Mouse (Mus musculus) ES-Bruce4 (cell line): ENCODE results near the gene Ctsl. TPM values are rescaled to one million over a fixed set of nuclear protein-coding genes. Genes with fewer than 3 reads are reported as not detected.

Experiments used
- H3K27ac ChIP-seq: 2 replicates; pipeline ENCODE4 v1.5.1; 2012; ENCODE audit warnings: low read length, inconsistent platforms; ENCODE audit not compliant: insufficient read depth
- H3K27me3 ChIP-seq: 2 replicates; pipeline ENCODE4 v1.6.1; 2012; ENCODE audit warnings: mild to moderate bottlenecking, low read length, inconsistent platforms; ENCODE audit not compliant: control insufficient read depth, poor library complexity, insufficient read depth, severe bottlenecking
- H3K36me3 ChIP-seq: 2 replicates; pipeline ENCODE4 v1.6.1; 2012; ENCODE audit warnings: inconsistent platforms, mild to moderate bottlenecking, low read length, moderate library complexity; ENCODE audit not compliant: control insufficient read depth, poor library complexity, insufficient read depth, severe bottlenecking
- H3K4me1 ChIP-seq: one replicate; pipeline ENCODE4 v1.8.1; 2011; ENCODE audit warnings: low read length; ENCODE audit not compliant: control insufficient read depth, insufficient read depth
- H3K4me3 ChIP-seq: 2 replicates; pipeline ENCODE4 v1.5.1; 2011; ENCODE audit warnings: low read depth, mild to moderate bottlenecking, low read length
- H3K9ac ChIP-seq: 2 replicates; pipeline ENCODE4 v1.6.1; 2012; ENCODE audit warnings: low read depth, mild to moderate bottlenecking, inconsistent platforms; ENCODE audit not compliant: poor library complexity, severe bottlenecking
- H3K9me3 ChIP-seq: replicated peaks from 2 replicates; pipeline ENCODE4 v1.6.1; 2012; ENCODE audit warnings: mild to moderate bottlenecking, low read length, inconsistent platforms; ENCODE audit not compliant: control insufficient read depth, poor library complexity, insufficient read depth, severe bottlenecking
- CTCF ChIP-seq: IDR thresholded peaks from one replicate; pipeline ENCODE4 v1.8.1; 2011; ENCODE audit warnings: low read depth, low read length
- EP300 ChIP-seq: IDR thresholded peaks from 2 replicates; pipeline ENCODE4 v1.6.1; 2011; ENCODE audit warnings: low read depth, low read length; ENCODE audit not compliant: insufficient read depth
- POLR2A ChIP-seq: IDR thresholded peaks from one replicate; pipeline ENCODE4 v1.8.1; 2011; ENCODE audit warnings: low read length; ENCODE audit not compliant: insufficient read depth
- polyA plus RNA-seq: library from polyadenylated mRNA; stranded (reverse); fragments of >200 nt; gene quantifications from 2 replicates; pipeline ENCODE4 v1.2.4, GENCODE M21; 2011; ENCODE audit warnings: low read depth; ENCODE audit not compliant: missing spikeins, insufficient read depth, insufficient read length

Ctsl gene
- polyA plus RNA-seq, 1 experiment, result 290 TPM

GRCm38 (mm10) chr13:64400801-64401361 lies 30.2 kb upstream of the Ctsl start:
- Histone ChIP-seq H3K9ac (no peak overlapping the region; the same call in 1 of the 2 replicates), H3K4me3 (no peak overlapping the region), H3K4me1 (no peaks in the 10 kb centered on the region), H3K27me3 (no peaks in the 10 kb centered on the region), H3K36me3 (no peaks in the 10 kb centered on the region), H3K9me3 (no peaks in the 10 kb centered on the region), H3K27ac (no peak overlapping the region)
- no peak for TF ChIP-seq POLR2A
- TF ChIP-seq EP300, result no peak
- no peak for TF ChIP-seq CTCF

- H3K27ac ChIP-seq, result no peak overlapping the region
- H3K9me3 ChIP-seq, result no peaks in the 10 kb centered on the region
- H3K9ac ChIP-seq, result no peak overlapping the region
- TF ChIP-seq EP300 (no peak), POLR2A (no peak), CTCF (no peak)
- no peaks in the 10 kb centered on the region for H3K4me1 ChIP-seq
- no peaks in the 10 kb centered on the region for H3K27me3 ChIP-seq
- H3K4me3 ChIP-seq, result no peak overlapping the region
- no peaks in the 10 kb centered on the region for H3K36me3 ChIP-seq
Observed at GRCm38 (mm10) chr13:64399906-64400305, 29.2 kb upstream of the Ctsl start.

- TF ChIP-seq CTCF, result no peak
- TF ChIP-seq POLR2A, result no peak
- TF ChIP-seq EP300, result no peak
- Histone ChIP-seq H3K4me3 (no peak overlapping the region), H3K9me3 (no peaks in the 10 kb centered on the region), H3K9ac (no peak overlapping the region), H3K36me3 (no peaks in the 10 kb centered on the region), H3K27me3 (no peaks in the 10 kb centered on the region), H3K4me1 (no peaks in the 10 kb centered on the region), H3K27ac (no peak overlapping the region)
Observed at GRCm38 (mm10) chr13:64398065-64398464, 27.4 kb upstream of the Ctsl start.

- Histone ChIP-seq H3K36me3 (no peaks in the 10 kb centered on the region), H3K4me1 (no peaks in the 10 kb centered on the region), H3K9ac (no peak overlapping the region), H3K9me3 (no peaks in the 10 kb centered on the region), H3K27me3 (no peaks in the 10 kb centered on the region), H3K4me3 (no peak overlapping the region), H3K27ac (no peak overlapping the region)
- TF ChIP-seq CTCF (no peak), POLR2A (no peak), EP300 (no peak)
Observed at GRCm38 (mm10) chr13:64396979-64397378, 26.3 kb upstream of the Ctsl start.

GRCm38 (mm10) chr13:64388415-64388814 lies 17.7 kb upstream of the Ctsl start:
- Histone ChIP-seq H3K27me3 (no peaks in the 10 kb centered on the region; the same call in 1 of the 2 replicates), H3K27ac (no peak overlapping the region), H3K9me3 (no peaks in the 10 kb centered on the region), H3K36me3 (no peaks in the 10 kb centered on the region), H3K9ac (no peak overlapping the region), H3K4me3 (no peak overlapping the region), H3K4me1 (no peaks in the 10 kb centered on the region)
- no peak for TF ChIP-seq CTCF
- no peak for TF ChIP-seq POLR2A
- TF ChIP-seq EP300, result no peak

- no peak for TF ChIP-seq EP300
- TF ChIP-seq POLR2A, result no peak
Observed at GRCm38 (mm10) chr13:64386048-64386447, 15.4 kb upstream of the Ctsl start.

More at GRCm38 (mm10) chr13:64386048-64386447, 15.4 kb upstream of the Ctsl start:
- no peaks in the 10 kb centered on the region for H3K9me3 ChIP-seq
- H3K27ac ChIP-seq, result no peak overlapping the region
- no peaks in the 10 kb centered on the region; the same call in 1 of the 2 replicates for H3K27me3 ChIP-seq
- no peaks in the 10 kb centered on the region for H3K4me1 ChIP-seq
- no peak overlapping the region for H3K4me3 ChIP-seq
- H3K36me3 ChIP-seq, result no peaks in the 10 kb centered on the region
- no peak overlapping the region for H3K9ac ChIP-seq
